Mouse (Mus musculus): ENCODE measurements around the gene Sesn2.

Sesn2 gene

GRCm38 (mm10) chr4:132477833-132478232 is 32.5 kb downstream of the Sesn2 start:
- no peak for DNase-seq

- no peak for DNase-seq
These were observed 34.1 kb downstream of the Sesn2 start for GRCm38 (mm10) chr4:132475895-132476878.

GRCm38 (mm10) chr4:132474631-132475030 is 35.7 kb downstream of the Sesn2 start:
- peak; percentile 80 for DNase-seq

GRCm38 (mm10) chr4:132473411-132473810 is 36.9 kb downstream of the Sesn2 start:
- DNase-seq = no peak

GRCm38 (mm10) chr4:132469873-132470272 is 40.4 kb downstream of the Sesn2 start:
- DNase-seq = peak; percentile 51

GRCm38 (mm10) chr4:132464255-132464613 is 46.1 kb downstream of the Sesn2 start:
- no peak for DNase-seq

- DNase-seq = peak; percentile 96
These were observed 46.7 kb downstream of the Sesn2 start, which contains the start of gene Med18 for GRCm38 (mm10) chr4:132463430-132464254. Gene Med18, minus strand, starts transcription at chr4:132463921.

GRCm38 (mm10) chr4:132462836-132463235 is 47.5 kb downstream of the Sesn2 start:
- no peak for DNase-seq

- no peak for DNase-seq
These were observed 50.1 kb downstream of the Sesn2 start for GRCm38 (mm10) chr4:132460225-132460624.

- DNase-seq = no peak
These were observed 54.7 kb downstream of the Sesn2 start for GRCm38 (mm10) chr4:132455561-132455960.

GRCm38 (mm10) chr4:132455146-132455545 is 55.2 kb downstream of the Sesn2 start:
- no peak for DNase-seq

GRCm38 (mm10) chr4:132454216-132454615 is 56.1 kb downstream of the Sesn2 start:
- no peak for DNase-seq

- no peak for DNase-seq
These were observed 60.5 kb downstream of the Sesn2 start for GRCm38 (mm10) chr4:132449778-132450177.

- no peak for DNase-seq
These were observed 64.2 kb downstream of the Sesn2 start for GRCm38 (mm10) chr4:132446105-132446504.

- no peak for DNase-seq
These were observed 65.8 kb downstream of the Sesn2 start for GRCm38 (mm10) chr4:132444516-132444915.
